Mouse (Mus musculus) large intestine, adult 2 months (tissue): ENCODE measurements around the gene Zfp282. TPM values are rescaled to one million over a fixed set of nuclear protein-coding genes. Genes with fewer than 3 reads are reported as not detected.
"Not testable (repeated sequence)": the region's sequence is repeated elsewhere in the genome, so short reads cannot be mapped to it uniquely, and the experiment has no call there.

ENCODE experiments used
- DNase-seq: peaks from one replicate; pipeline ENCODE4 v3.0.0-alpha.2; 2012; ENCODE audit warnings: low read depth, low spot score
- WGBS: fragments of 180-500 bp; shearing (Covaris S2); methylation state at CpG from one replicate; pipeline ENCODE4 v1.1.7; 2018; 5-methylcytosine and 5-hydroxymethylcytosine counted together
- polyA plus RNA-seq: library from polyadenylated mRNA; depleted of rRNA; stranded (reverse); fragments of >200 nt; gene quantifications from 2 replicates; pipeline ENCODE4 v1.2.3, GENCODE M21; 2012; rRNA removed

The Zfp282 gene
- 6.0 and 7.1 TPM in 2 replicates for polyA plus RNA-seq

- 4% methylated on average over 9 of the region's 9 CpGs for WGBS
Observed at GRCm38 (mm10) chr6:47877058-47877457, at the start of gene Zfp282. Gene Zfp282, plus strand, starts transcription at chr6:47877204.

GRCm38 (mm10) chr6:47827462-47827861, 49.5 kb upstream of the Zfp282 start:
- no peak for DNase-seq
- WGBS, result 95% methylated on average over 4 of the region's 4 CpGs

More at GRCm38 (mm10) chr6:47877058-47877457, at the start of gene Zfp282:
- no peak for DNase-seq

GRCm38 (mm10) chr6:47828950-47829349, 48.1 kb upstream of the Zfp282 start:
- WGBS, result 43% methylated on average over 1 of the region's 1 CpGs
- no peak for DNase-seq

- DNase-seq, result peak; percentile 82
Observed at GRCm38 (mm10) chr6:47830104-47831078, 46.6 kb upstream of the Zfp282 start, which contains the start of gene Zfp786. Gene Zfp786, minus strand, starts transcription at chr6:47830867.

GRCm38 (mm10) chr6:47832220-47832619, 44.8 kb upstream of the Zfp282 start:
- no peak for DNase-seq
- WGBS, result 77% methylated on average over 1 of the region's 1 CpGs

More at GRCm38 (mm10) chr6:47830104-47831078, 46.6 kb upstream of the Zfp282 start, which contains the start of gene Zfp786:
- WGBS, result 1% methylated on average over 64 of the region's 64 CpGs

GRCm38 (mm10) chr6:47835482-47835983, 41.5 kb upstream of the Zfp282 start, which contains the start of gene Zfp398:
Gene Zfp398, plus strand, starts transcription at chr6:47835661.
- DNase-seq, result peak; percentile 61
- under 1% methylated on average over 52 of the region's 52 CpGs for WGBS

- under 1% methylated on average over 49 of the region's 49 CpGs for WGBS
- no peak for DNase-seq
Observed at GRCm38 (mm10) chr6:47835984-47836521, 41.0 kb upstream of the Zfp282 start.

- WGBS, result 36% methylated on average over 2 of the region's 2 CpGs
- no peak for DNase-seq
Observed at GRCm38 (mm10) chr6:47837630-47838029, 39.4 kb upstream of the Zfp282 start.

GRCm38 (mm10) chr6:47841077-47841476, 35.9 kb upstream of the Zfp282 start:
- no peak for DNase-seq
- 97% methylated on average over 1 of the region's 1 CpGs for WGBS

- WGBS, result 95% methylated on average over 2 of the region's 2 CpGs
- DNase-seq, result no peak
Observed at GRCm38 (mm10) chr6:47841831-47842230, 35.2 kb upstream of the Zfp282 start.

- DNase-seq, result no peak
- 100% methylated on average over 1 of the region's 1 CpGs for WGBS
Observed at GRCm38 (mm10) chr6:47842337-47842736, 34.7 kb upstream of the Zfp282 start.

- DNase-seq, result no peak
Observed at GRCm38 (mm10) chr6:47845779-47846178, 31.2 kb upstream of the Zfp282 start.

- 95% methylated on average over 6 of the region's 6 CpGs for WGBS
- no peak for DNase-seq
Observed at GRCm38 (mm10) chr6:47857241-47857640, 19.8 kb upstream of the Zfp282 start.

- 83% methylated on average over 3 of the region's 3 CpGs for WGBS
- not testable (repeated sequence) for DNase-seq
Observed at GRCm38 (mm10) chr6:47857729-47858128, 19.3 kb upstream of the Zfp282 start.

GRCm38 (mm10) chr6:47872266-47872665, 4.7 kb upstream of the Zfp282 start:
- DNase-seq, result no peak
- 91% methylated on average over 5 of the region's 5 CpGs for WGBS

GRCm38 (mm10) chr6:47877461-47878132, 593 bp downstream of the Zfp282 start:
- WGBS, result 1% methylated on average over 67 of the region's 71 CpGs
- DNase-seq, result peak; percentile 65

- WGBS, result 2% methylated on average over 11 of the region's 11 CpGs
- DNase-seq, result peak; percentile 13
Observed at GRCm38 (mm10) chr6:47878133-47878514, 1.1 kb downstream of the Zfp282 start.

GRCm38 (mm10) chr6:47878593-47878992, 1.6 kb downstream of the Zfp282 start:
- no peak for DNase-seq
- WGBS, result 29% methylated on average over 3 of the region's 3 CpGs

- peak; percentile 7 for DNase-seq
- 19% methylated on average over 4 of the region's 4 CpGs for WGBS
Observed at GRCm38 (mm10) chr6:47879049-47879716, 2.2 kb downstream of the Zfp282 start.
